Mouse (Mus musculus): ENCODE data around the gene Vstm2l.

DNA sequence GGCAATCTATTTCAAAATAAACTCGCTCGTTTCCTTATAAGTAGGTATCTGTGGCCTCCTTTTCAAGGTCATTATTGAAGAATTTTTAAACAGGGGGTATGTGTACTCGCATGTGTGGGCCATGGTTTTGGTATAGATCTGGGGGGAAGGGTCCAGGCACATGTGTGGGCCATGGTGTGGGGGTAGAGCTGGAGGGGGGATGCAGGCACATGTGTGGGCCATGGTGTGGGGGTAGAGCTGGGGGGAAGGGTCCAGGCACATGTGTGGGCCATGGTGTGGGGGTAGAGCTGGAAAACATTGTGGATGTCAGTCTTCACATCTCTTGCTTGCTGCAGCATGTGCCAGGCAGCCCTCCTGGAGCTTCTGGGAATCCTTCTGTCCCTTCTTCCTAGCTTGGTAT lies 47.3 kb upstream of the Vstm2l start:
- TF ChIP-seq CTCF (IDR thresholded peaks at IDR 0.05; ENCODE audit: low read depth): no peak
- no peak for TF ChIP-seq EP300 (optimal IDR thresholded peaks at IDR 0.05)
